Mouse (Mus musculus) WW6 (cell line): ENCODE results near the gene Lzts3.
"Not testable (repeated sequence)": the region's sequence is repeated elsewhere in the genome, so short reads cannot be mapped to it uniquely, and the experiment has no call there.

Source experiments
- DNase-seq: peaks from one replicate; pipeline ENCODE4 v3.0.0-alpha.2; 2013; ENCODE audit warnings: low read depth, low spot score

Gene Lzts3

GRCm38 (mm10) chr2:130642684-130643369, at the start of gene Lzts3:
Gene Lzts3, minus strand, starts transcription at chr2:130642803.
- no peak for DNase-seq

- DNase-seq = no peak
Measured at GRCm38 (mm10) chr2:130689011-130689410, 46.4 kb upstream of the Lzts3 start.

- DNase-seq = no peak
Measured at GRCm38 (mm10) chr2:130685426-130685825, 42.8 kb upstream of the Lzts3 start.

GRCm38 (mm10) chr2:130681531-130681930, 38.9 kb upstream of the Lzts3 start:
- DNase-seq = no peak

- no peak for DNase-seq
Measured at GRCm38 (mm10) chr2:130679899-130680298, 37.3 kb upstream of the Lzts3 start.

- no peak for DNase-seq
Measured at GRCm38 (mm10) chr2:130679154-130679553, 36.6 kb upstream of the Lzts3 start.

- DNase-seq = no peak
Measured at GRCm38 (mm10) chr2:130677211-130677610, 34.6 kb upstream of the Lzts3 start.

- peak; percentile 83 for DNase-seq
Measured at GRCm38 (mm10) chr2:130667559-130667958, 25.0 kb upstream of the Lzts3 start, which contains the start of gene Itpa. Gene Itpa, plus strand, starts transcription at chr2:130667610.

- peak; percentile 91 for DNase-seq
Measured at GRCm38 (mm10) chr2:130664102-130664701, 21.6 kb upstream of the Lzts3 start, which contains the start of gene Ddrgk1. Gene Ddrgk1, minus strand, starts transcription at chr2:130664659.

- no peak for DNase-seq
Measured at GRCm38 (mm10) chr2:130663342-130663741, 20.7 kb upstream of the Lzts3 start.

GRCm38 (mm10) chr2:130658530-130658929, 15.9 kb upstream of the Lzts3 start:
- no peak for DNase-seq

- no peak for DNase-seq
Measured at GRCm38 (mm10) chr2:130657541-130657940, 14.9 kb upstream of the Lzts3 start.

- no peak for DNase-seq
Measured at GRCm38 (mm10) chr2:130656536-130656935, 13.9 kb upstream of the Lzts3 start.

GRCm38 (mm10) chr2:130655660-130656339, 13.2 kb upstream of the Lzts3 start:
- DNase-seq = no peak

- DNase-seq = no peak
Measured at GRCm38 (mm10) chr2:130653760-130654159, 11.2 kb upstream of the Lzts3 start.

GRCm38 (mm10) chr2:130653303-130653702, 10.7 kb upstream of the Lzts3 start:
- no peak for DNase-seq

GRCm38 (mm10) chr2:130649028-130649427, 6.4 kb upstream of the Lzts3 start:
- not testable (repeated sequence) for DNase-seq

GRCm38 (mm10) chr2:130645198-130645597, 2.6 kb upstream of the Lzts3 start:
- no peak for DNase-seq

GRCm38 (mm10) chr2:130642197-130642660, 374 bp downstream of the Lzts3 start:
- DNase-seq = no peak

- no peak for DNase-seq
Measured at GRCm38 (mm10) chr2:130641351-130642025, 1.1 kb downstream of the Lzts3 start.

GRCm38 (mm10) chr2:130639276-130639675, 3.3 kb downstream of the Lzts3 start:
- no peak for DNase-seq

- DNase-seq = no peak
Measured at GRCm38 (mm10) chr2:130638101-130638611, 4.4 kb downstream of the Lzts3 start.
